Mouse (Mus musculus) lung, postnatal 14 days (tissue): Measurements from ENCODE around the gene Rasgef1b.

ENCODE experiments used
- DNase-seq: peaks from one replicate; pipeline ENCODE4 v3.0.0; 2021

Gene Rasgef1b

DNA sequence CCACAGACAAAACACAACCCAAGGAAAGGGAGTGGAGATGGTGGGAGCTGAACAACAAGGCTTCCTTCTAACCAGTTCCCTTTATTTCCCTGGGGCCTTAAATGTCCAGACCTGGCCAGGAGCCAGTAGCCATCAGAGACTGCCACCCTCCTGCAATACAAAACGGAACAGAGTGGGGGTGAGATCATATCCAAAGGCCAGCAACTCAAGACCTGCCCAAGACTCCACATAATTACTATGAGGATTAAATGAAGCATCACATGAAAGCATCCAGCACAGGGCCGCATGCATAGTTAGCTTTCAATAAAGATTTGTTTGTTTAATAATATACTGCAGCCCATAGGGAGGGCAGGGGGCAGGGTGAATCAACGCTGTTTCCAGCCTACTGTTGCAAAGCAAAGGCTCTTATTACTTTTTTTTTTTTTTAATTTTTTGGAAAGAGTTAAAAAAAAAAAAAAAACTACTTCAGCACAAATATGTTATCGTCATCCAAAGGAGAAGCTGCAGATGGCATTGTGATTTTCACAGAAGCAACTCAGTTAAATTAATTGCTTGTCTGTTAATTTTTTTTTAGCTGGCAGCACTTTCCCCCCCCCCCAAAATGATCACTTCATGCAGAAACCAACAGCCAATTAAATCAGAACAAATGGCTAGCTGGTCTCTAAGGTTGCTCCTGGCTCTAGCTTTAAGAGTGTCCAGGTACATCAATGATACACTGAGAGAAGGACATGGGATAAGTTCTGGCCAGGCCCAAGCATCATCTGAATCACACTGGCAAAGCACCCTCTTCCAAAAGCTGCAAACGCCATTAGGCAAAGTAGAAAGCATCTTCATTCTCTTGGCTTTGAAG, 241.6 kb downstream of the Rasgef1b start:
- DNase-seq: peak; percentile 11

DNA sequence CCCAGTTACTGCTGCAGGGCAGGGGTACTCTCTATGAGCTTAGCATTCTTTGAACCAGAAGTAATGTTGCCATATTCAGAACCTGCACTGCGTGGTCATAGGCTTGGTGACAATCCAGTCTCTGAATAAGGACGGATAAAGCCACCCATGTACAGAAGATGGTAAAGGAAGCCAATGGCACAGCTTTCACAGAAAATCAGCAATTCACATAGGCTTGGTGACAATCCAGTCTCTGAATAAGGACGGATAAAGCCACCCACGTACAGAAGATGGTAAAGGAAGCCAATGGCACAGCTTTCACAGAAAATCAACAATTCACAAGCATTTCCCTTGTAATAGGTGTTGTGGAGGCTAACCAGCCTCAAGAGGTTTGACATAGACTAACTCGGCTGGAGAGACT, 245.7 kb downstream of the Rasgef1b start:
- no peak for DNase-seq

DNA sequence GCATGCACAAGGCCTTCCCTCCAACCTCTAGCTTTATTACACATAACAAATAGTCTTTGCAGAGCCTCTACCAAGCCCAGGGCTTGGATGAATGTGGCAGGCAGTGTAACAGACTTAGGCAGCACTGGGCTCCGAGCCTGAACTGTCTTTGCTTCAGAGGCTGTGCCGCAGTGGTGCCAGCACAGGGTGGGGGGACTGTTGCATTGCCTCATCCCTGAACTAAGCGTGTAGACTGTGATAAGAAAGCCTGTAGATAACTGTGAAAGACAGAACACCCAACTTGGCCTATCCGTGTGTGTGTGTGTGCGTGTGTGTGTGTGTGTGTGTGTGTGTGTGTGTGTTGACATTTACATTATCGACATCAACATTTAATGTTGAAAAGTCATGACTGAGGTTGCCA, 246.3 kb downstream of the Rasgef1b start:
- DNase-seq: no peak

DNA sequence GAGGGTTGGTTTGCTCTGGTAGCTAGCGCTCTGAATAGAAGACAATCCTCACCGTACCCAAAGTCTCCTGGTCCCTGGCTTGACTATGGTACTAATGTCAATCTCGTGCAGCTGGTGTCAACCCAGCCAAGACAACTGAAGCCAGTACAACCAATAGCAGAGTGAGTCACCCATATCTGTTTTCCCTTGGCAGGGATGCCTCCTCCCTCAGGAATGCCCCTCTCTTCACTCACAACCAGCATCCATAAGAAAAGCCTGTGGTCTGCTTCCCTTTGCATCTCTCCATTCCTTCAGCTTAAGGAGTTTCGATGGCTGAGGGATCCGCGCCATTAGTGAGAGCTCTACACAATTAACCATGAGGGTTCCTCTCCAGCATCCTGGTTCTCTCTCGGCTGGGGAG, 246.8 kb downstream of the Rasgef1b start:
- no peak for DNase-seq

DNA sequence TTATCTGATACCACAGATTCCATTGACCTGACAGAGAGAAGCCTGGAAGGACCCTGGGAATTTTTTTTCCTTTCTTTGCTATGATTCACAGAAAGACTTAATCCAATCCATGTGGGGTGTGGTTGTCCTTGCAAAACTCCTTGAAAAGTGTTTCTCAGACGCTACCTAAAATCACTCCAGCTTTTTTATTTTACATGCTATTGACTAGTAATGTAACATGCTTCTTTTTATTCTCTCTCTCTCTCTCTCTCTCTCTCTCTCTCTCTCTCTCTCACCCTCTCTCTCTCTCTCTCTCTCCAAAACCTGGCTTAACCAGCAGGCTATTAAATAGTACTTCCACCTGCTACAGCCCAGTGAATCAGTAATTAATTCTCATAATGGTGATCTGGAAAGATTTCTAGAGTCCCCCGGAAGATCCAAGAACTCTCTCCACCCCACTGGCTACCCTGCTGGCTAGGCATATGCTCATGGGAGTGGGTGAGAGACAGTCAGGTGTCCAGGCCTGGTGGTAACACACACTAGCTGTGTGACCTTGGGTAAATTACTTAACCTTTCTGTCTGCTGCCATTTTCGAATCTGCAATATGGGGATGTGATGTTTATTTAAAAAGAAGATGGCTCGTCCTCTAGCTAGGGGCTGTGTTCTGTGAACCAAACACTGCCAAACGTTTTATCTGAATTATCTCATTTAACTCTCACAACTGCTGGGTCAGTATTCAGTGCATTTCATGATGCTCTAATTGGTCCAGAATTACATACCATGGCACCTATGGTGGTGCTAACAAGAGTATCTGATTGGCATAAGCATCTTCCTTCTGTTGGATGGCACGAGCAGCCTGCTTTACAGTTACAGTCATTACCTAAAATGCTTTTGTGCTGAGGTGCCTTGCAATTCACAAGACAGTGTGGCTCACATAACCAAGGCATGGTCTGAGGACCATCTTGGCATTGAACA, 248.5 kb downstream of the Rasgef1b start:
- no peak for DNase-seq

DNA sequence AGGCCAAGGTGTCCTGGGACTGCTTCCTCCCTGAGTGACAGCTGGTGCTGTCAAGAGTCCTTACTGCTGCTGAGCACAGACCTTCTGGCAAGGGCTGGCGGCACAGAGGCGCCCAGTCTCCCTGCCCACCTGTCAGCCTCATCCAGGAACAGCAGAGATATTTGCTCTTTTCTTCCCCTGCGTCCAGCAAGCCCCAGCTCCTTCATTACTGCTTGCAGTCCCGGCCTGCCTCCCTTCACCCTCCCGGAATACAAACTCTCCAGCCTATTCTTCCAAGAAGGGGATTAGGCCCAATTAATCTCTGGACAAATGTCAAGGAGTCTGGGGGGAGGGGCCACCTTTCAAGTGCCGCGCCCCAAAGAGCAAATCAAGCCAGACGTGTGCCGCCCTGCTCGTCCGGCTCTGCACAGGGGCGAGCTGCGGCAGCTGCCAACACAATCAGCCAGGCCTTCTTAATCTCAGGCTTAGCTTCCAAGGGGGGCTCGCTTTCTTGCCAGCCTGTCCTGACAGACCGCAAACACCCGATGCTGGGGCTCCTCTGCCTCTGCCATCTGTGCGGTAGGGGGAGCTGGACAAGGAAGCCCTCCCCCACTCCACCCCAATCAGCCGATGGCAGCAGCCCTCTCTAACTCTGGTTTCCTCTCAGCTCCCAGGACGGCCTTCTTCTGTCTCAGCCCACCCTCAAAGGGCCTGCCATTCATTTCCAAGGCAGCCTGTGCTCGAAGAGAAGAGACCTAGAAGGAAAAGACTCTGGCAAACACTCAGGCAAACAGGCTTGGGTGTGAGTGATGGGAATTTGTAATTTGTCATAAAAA, 249.4 kb downstream of the Rasgef1b start:
- DNase-seq: peak; percentile 61

DNA sequence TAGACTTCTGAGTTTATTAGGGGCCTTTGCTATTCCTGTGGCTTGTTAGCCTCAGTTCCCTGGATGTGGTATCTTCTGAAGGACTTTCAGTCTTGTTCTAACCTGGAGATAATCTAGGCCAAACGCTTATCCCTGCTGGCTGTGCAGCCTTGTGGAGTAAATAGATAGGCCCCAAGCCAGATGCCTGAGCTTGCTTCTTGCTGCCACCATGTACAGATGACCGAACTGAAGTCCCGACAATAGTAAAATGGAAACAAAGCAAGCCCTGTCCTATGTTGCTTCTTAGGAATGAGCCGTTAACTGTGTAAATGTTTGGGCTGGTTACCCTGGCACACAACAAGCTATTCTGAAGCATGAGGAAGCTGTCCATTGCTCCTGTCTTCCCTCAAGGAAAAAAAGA, 250.1 kb downstream of the Rasgef1b start:
- DNase-seq: no peak

DNA sequence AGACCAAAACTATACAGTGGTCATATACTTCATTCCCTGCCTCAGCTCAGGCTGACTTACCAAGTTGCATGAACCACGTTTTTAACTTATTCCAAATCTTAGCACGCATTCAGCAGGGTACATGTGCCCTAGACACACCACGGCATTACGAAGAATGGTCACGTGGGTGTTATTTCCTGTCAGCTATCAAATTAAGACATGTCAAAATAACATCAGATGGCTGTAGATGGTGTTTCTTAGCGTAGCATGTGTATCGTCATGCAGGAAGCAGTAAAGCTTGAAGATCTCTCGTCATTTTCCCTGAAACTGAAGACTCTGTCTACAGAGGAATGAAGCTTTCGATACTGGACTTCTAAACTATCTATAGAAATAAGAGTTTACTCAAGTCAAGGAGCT, 251.4 kb downstream of the Rasgef1b start:
- no peak for DNase-seq

DNA sequence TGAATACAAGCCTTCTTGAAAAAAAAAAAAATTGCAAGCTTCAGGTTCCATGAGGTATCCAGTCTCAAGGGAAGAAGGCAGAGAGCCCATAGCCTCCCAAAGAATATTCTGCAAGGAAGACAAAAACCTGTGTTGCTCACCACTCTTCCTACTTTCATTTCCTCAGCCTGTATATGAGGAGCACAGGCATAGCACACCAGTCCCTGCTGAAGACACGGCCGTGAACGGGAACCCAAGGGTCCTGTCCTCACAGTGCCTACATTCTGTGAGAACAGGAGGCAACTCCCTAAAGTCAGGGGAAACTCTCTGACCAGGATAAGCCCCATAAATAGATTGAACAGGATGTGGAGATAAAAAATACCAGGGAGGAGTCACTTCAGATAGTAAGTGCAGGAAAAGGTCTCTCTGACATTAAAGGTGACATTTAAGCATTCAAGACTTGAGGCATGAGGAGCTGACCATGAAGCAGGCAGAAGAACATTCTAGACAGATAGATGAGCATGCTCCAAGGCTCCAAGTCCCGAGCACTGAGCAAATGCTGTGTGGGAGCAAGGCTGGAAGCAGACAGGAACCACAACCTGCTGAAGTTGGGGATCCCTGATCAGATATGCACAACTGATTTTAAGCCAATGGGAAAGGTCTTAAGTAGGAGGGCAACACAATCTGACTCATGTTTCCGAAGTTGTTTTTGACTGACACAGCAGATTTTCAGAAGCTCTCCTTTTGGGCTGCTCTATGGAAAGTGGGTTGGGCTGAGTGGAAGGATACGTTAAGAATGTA, 252.0 kb downstream of the Rasgef1b start:
- no peak for DNase-seq

DNA sequence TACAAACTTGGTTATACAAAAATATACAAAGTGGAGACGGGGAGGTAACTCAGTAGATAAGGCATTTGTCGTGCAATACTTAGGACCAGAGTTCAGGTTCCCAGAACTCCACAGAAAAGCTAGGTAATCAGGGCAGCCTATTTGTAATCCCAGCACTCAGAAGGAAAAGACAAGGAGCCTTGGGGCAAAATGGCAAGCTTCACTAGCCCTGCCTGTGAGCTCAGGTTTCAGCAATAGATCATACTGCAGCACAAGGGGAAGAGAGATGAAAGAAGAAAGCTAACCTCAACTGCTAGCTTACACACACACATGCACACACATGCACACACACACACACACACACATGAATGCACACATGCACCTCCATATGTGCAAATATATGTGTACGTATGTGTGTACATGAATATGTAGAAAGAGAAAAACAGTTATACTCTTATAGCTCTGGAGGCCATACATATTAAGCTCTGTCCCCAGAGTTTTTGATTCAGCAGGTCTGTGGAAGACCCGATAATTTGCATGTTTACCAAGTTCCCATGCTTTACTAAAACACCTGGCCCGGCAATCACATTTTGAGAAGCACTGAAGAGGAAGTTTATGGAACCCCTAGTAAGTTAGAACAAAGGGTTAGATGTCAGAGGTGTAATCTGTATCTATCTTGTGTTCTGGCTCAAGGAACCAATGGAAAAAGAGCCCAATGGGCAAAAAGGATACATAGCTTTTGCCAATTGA, 256.1 kb downstream of the Rasgef1b start:
- DNase-seq: no peak

DNA sequence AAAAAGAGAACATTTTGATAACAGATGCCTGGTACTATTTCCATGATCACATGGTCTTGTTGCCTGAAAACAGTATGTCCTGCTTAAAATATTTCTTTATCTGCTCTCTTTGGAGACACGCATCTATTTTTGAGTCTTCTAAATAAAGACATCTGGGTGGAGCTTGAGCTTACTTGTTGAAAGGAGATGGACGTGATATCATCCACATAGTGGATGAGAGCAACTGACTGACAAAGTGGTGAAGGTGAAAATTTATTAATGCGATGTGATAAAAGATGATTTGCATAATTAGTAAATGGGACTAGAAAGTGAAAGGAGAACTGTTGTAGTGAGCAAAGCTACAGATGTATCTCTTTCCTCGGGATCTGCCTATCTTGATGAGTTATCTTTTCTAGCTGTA, 257.1 kb downstream of the Rasgef1b start:
- no peak for DNase-seq

DNA sequence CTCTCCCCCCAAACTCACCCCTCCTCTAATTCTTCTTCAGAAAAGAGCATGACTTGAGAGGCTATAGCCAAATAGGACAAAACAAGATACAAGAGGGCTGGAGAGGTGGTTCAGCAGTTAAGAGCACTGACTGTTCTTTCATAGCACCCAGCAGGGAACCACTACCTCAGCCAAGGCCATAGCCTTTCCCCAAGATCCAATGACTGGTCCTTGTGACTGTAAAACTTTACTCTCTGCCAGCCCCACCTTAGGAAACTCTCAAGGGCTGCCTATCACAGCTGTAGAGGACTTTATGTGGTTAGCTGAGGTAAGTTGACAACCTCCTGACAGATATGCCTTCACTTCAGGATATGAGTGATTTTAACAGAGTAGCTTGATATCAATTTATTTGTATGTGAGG, 258.3 kb downstream of the Rasgef1b start:
- no peak for DNase-seq

DNA sequence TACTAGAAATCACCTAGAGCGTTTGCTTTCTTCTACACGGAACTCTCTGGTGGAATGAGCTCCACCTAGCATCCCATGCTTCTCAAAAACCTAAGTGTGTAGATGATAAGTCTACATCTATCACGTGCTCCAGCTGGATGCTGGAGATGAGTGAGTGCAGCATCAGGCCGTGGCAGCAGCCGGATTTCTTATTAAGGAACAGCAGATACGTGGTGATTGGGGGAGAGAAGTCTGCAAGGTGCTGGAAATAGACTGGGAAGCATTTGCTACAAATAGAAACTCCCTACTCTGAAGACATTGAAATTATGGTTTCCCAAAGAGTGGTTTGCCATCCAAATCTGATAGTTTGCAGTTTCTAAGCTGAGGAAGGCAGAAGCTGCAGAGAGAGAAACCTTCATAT, 269.9 kb downstream of the Rasgef1b start:
- no peak for DNase-seq

DNA sequence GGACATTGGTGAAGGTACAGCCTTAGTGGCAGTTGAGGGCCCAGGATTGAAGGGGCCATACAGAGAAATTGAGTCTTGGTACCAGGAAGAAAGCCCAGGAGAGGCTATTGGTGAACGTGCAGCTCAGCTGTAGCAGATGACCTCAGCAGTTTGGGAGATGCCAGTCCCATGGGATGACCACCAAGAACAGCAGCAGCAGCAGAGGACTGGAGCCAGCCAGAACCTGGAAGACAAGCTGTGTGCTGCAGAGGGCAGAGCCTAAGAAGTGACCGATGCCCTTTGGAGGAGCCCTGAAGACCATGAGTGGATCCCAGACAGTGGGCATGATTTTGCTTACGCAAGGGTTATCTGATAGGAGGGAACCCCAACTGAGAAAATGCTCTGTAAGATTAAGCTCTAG, 271.6 kb downstream of the Rasgef1b start:
- no peak for DNase-seq

DNA sequence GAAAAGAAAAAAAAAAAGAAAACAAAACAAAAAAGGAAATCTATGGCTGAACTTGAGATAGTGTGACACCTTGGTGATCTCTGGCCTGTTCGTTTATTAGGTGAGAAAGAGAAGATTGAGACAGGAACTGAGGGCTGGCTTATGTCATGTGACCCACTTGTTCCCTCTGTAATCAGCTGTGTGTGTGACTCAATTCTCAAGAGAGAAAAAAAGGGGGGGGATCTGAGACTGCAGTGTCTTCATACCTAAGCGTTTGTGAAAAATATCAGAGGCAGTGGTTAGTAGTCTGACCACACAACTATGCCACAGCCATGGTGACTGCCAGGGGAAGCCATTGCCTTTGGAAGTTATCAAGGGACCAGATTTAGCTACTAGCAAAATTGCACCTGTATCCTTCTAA, 276.9 kb downstream of the Rasgef1b start:
- DNase-seq: no peak

DNA sequence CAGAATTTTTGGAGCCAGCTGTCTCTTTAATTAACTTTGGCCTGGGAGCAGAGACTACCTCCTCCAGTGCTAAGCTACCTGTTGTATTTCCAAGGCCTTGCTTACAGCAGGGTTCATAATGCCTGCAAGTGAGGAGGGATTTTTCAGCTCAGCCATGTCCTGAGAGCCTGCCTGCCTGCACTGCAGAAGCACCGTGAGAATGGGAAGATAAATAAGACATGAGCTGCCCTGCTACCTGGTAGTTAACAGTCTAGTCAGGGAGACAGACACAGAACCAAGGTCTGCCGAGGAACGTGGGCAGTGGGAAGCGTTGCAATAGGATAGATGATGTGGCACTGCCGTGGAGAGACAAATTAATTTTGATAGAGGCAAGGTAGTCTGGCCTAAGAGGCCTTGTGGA, 277.4 kb downstream of the Rasgef1b start:
- no peak for DNase-seq

DNA sequence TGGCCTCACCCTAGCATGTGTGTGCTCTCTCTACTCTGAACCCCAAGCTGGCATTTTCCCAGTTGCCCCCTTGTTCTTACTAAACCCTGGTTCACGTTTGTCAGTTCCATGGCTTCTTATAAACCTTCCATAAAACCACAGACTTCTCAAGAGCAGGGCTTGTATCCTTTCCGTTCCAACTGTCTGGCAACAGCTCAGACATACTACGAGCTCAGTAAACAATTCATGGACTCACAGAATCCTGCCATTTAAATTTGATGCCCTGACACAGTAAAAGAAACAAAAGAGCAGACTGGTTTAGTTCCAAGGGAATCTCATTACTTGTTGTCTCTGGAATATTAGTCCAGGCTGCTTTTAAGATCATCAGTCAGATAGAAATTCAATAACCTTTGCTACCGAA, 277.9 kb downstream of the Rasgef1b start:
- no peak for DNase-seq

DNA sequence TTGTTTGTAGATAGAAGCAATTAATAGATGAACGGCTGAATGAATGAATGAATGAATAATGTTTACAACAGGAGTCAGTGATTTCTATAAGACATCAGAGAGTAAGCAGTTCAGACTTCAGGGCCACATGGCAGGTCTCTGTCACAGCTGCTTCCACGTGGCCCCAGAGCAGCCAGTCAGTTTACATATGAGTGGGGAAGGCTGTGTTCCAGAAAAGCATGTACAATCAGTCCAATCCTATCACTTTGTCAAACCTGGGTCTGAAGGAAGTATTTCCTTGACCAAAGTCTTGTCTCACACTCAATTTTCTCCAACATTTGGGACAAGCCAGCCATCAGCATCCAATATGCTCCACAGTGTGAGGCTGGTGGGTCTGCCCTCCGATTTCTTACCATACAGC, 278.4 kb downstream of the Rasgef1b start:
- DNase-seq: no peak

DNA sequence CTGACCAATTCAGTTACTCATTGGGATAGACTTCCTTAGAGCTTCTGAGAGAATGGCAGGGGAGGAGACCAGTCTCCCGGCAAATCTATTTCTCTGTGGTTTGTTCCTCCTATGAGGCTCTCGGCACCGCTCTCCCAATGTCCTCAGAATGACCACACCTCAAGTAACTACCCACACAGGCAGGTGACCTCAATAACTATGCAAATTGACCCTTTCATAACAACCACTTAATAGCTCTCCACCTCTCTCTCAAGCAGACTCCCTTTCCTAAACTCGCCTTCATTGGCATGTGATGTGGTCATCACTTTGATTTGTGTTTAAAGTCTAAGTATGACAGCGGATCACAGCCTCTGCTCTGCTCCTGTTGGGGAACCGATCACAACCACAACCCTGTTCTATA, 281.4 kb downstream of the Rasgef1b start:
- no peak for DNase-seq

DNA sequence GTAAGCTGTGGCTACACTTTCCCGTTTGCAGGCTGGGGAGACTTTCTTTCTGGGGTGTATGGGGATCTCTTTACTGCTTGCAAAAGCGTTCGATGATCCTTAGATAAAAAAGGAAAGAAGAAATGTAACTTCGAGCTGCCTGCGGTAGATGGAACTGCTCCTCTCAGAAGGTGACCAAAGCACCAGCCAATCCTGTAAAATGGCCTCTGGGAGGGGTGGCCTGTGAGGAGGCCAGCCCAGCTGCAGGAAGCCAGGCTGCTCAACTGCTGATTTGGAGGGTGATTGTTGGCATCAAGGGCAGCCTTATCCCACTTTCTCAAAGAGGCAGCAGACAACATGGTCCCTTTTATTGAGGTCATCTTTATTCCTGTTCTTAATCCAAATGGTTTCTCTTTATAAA, 283.6 kb downstream of the Rasgef1b start:
- DNase-seq: no peak

DNA sequence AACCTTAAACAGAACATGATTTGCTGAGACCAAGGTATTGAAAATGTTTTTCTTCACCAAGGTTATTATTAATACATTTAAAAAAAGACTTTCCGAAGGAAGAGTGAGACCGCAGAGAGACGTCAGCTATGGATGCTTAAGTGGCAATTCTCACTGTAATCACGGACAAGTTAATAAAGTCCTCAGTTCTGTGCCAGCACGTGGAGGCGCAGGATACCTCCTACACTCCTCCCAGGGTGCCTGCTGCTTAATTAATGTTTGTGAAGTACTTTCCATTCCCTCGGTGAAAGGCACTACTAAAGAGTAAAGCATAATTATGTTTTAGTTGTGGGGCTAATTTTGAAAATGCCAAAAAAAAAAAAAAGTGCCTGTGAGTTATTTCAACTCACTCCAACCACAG, 284.1 kb downstream of the Rasgef1b start:
- no peak for DNase-seq

DNA sequence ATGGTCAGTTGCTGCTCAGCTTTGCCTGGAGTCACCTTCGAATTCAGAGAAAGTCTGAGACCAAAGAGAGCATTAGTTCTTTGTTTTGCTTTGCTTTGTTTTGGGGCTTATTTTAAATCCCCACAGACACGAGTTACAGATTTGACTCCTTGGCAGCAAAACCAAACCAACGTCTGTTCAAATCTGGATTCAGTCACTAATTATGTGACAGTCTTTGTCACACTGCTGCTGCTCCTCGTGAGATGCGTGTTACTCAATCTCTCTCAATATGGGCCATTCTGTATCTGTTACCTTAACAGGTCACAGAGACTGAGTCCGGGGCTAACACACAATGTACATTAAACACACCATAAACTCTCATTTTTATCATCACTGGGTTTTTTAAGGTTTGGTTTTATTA, 288.8 kb downstream of the Rasgef1b start:
- DNase-seq: no peak
